Mouse (Mus musculus): ENCODE results near the gene Rgs6.

- TF ChIP-seq NELFE (IDR thresholded peaks at IDR 0.05; ENCODE audit: low read depth, low read length) (no peak), E2F4 (IDR thresholded peaks at IDR 0.05; ENCODE audit: insufficient replicate concordance, low read depth, low read length) (no peak), CTCF (conservative IDR thresholded peaks at IDR 0.05 in 1 of 2, IDR thresholded peaks at IDR 0.05 in 1 of 2; ENCODE audit: low read depth in 2 of 2, low read length in 2 of 2) (no peak), RAD21 (IDR thresholded peaks at IDR 0.05; ENCODE audit: low read depth, low read length) (no peak), GABPA (IDR thresholded peaks at IDR 0.05; ENCODE audit: insufficient replicate concordance, low read depth, low read length) (no peak), KAT2A (IDR thresholded peaks at IDR 0.05; ENCODE audit: insufficient replicate concordance, low read length) (no peak), POLR2A (IDR thresholded peaks at IDR 0.05; ENCODE audit: low read depth, low read length) (no peak), USF1 (IDR thresholded peaks at IDR 0.05; ENCODE audit: low read depth, low read length) (no peak), JUND (conservative IDR thresholded peaks at IDR 0.05; ENCODE audit: low read depth, low read length) (no peak)
Measured at GRCm38 (mm10) chr12:83037798-83038560, 449.9 kb downstream of the Rgs6 start.
